Mouse (Mus musculus) lung, postnatal 0 days (tissue): ENCODE results near the gene Cutc.

Experiments used
- CTCF ChIP-seq: IDR thresholded peaks from 2 replicates; pipeline ENCODE4 v1.5.1; 2016; ENCODE audit warnings: antibody characterized with exemption, mild to moderate bottlenecking
- EP300 ChIP-seq: IDR thresholded peaks from 2 replicates; pipeline ENCODE4 v1.6.1; 2016; ENCODE audit warnings: antibody characterized with exemption, mild to moderate bottlenecking, control low read depth

- TF ChIP-seq CTCF (no peak), EP300 (no peak)
Observed at GRCm38 (mm10) chr19:43750008-43750407, 2.8 kb upstream of the Cutc start.
